Mouse (Mus musculus): ENCODE measurements at regions not wholly inside any gene's neighbourhood (a gene's known extent, or its start where the extent isn't known, plus 50 kb on each side); places are given as distances from the start of the nearest gene placed in this dataset.

GRCm38 (mm10) chr19:37492572-37492971 lies 57.6 kb upstream of the Exoc6 start:
- intact Hi-C loops (cut with DNase I) = no loop called here

DNA sequence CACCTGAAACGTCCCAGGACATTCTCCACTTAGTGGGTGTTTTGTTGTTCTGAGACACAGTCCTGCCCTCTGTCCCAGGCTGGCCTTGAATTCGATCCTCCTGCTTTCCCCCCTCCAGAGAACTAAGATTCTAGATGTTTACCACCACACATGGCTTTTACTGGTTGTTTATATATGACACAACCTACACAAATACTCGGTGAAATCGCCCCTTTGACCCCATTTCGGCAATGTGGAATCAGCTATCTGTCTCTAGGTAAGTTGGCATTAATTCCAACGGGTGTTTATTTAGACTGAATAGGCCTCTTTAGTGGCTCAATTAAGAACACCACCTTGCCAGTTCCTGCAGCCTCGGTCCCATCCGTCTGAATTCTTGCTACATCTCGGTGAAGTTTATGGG lies 56.8 kb upstream of the Exoc6 start:
- DNase-seq = no peak
- intact Hi-C loops (cut with DNase I) = no loop called here

More at GRCm38 (mm10) chr19:37492572-37492971, 57.6 kb upstream of the Exoc6 start:
- DNase-seq = no peak

- intact Hi-C loops (cut with DNase I) = no loop called here
- DNase-seq = no peak
These were observed 56.2 kb upstream of the Exoc6 start for GRCm38 (mm10) chr19:37493921-37494485.

DNA sequence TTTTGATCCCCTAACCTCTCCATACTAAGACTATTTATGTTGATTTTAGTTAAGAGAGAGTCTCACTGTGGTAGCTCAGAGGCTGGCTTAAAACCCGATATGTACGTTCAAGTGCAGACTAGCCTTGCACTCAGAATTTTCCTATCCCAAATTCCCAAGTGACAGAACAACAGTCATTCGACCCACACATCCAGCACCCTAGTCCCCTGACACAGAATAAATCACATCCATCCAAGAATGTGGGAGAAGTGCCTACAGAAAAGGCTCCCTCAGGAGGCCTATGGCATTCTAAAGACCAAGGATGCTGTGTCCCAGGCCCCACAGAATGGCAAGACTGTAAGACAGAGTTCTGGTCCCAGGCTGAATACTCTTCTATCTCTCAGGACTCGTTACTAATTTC lies 55.4 kb upstream of the Exoc6 start:
- intact Hi-C loops (cut with DNase I) = no loop called here
- DNase-seq = no peak

DNA sequence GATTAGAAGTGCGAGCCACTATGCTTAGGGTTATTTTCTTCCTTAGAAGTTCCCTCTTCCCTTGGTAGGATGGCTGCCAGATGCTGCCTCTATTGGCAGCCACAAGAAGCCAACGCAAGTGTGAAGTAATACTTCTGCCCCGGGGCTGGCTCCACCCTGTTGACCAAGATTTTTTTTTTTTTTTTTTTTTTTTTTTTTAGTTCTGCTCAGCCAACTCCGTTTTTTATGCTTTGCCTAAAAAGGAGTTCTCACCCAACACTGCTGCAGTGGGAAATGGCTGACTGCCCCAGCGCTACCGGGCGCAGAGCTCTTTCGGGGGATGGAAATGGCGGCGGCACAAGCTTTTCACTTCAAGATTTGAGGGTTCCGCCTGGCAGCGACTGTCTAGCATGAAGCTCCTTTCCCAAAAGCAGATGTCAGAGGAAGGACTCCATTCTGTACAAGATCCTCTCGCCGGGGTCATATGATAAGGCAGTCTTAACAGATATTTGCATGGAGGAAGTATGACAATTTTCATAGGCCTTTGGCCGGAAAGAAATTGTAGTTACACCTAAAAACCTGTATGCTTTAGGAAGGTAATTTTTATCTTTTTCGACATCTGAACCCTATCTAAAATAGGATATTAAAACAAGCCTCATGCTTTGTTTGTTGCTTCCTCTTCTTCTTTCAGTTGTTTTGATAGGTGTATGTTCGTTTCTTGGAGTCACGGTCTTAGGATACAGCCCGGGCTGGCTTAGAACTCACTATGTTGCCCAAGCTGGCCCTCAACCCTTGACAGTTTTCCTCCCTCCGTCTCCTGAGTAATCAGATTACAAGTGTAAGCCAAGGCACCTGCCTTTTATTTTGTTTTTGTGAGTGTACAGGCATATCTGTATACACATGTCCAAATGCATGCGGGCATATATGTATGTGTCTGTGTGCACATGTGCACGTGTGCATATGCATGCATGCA lies 54.6 kb upstream of the Exoc6 start:
- intact Hi-C loops (cut with DNase I) = no loop called here
- peak in 1 of 2 experiments; percentile 16 for DNase-seq

DNA sequence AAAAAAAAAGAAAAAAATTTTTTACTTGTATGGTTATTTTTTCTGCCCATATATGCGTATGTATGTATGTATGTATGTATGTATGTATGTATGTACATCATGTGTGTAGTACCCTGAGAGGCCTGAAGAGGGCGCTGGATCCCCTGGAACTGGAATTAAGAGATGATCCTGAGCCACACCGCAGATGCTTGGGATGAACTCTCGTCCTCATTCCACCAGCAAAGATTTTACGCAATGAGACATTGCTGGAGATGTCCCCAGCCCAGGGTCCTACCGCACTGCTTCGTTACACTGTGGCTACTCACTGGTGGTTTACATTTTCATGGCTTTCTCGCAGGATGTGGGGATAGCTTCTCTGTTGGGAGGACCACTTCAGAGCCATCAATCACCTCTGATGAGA lies 53.5 kb upstream of the Exoc6 start:
- intact Hi-C loops (cut with DNase I) = no loop called here
- DNase-seq = no peak

DNA sequence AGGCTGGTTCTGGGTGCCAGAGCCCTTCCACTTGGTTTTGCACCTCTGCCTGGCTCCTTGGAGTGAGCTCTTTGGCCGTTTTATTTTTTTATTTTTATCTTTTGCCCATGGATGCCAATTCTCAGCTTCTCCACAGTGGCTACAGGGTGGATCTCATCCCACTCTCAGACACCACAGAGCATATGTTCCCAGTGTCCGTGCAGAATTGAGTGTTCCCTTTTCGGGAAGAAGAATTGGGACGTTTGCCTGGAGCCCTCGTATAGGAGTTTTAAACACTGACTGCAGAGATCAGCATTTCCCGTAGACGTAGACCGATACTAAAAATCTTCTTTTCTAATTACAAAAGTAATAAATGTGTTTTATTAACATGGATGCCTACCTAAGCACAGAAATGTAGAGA lies 53.1 kb upstream of the Exoc6 start:
- intact Hi-C loops (cut with DNase I) = no loop called here
- DNase-seq = no peak

GRCm38 (mm10) chr19:37498438-37498837 lies 51.8 kb upstream of the Exoc6 start:
- intact Hi-C loops (cut with DNase I) = no loop called here
- DNase-seq = no peak
